20 mouse cellular contexts compared by ENCODE assay signal in the genomic region with DNA sequence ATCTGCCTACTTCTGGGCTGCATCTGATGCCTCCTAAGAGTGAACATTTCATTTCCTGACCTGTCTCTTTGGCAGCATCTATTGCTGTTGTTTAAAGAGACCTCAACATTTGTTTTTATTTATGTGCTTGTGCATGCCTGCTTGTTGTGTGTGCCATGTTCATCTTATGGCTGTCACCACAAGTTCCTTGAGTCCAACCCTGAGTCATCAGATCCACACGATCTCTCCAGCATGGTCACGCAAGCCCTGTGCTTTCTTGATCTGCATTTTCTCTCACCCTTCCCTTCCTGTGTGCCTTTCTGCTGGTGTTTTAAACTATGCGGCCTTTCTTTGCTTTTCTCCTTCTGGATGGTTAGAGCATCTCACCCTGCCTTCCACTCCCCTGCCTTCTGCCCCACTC. TPM values are rescaled to one million over a fixed set of nuclear protein-coding genes. Genes with fewer than 3 reads are reported as not detected.
DNase-seq lines count a peak whose midpoint lies in the region; ATAC-seq lines count a peak whose summit lies in the region.
"Had no signal": no experiment of that assay in that cellular context is flagged by ENCODE, and none has a peak within 500 bp of the region (broad histone marks: within the 10 kb centered on the region; RNA-seq: fewer than 3 reads in every experiment).

No protein-coding gene starts in this region.

- H3K4me1 ChIP-seq in embryonic facial prominence, embryonic 13.5 days: peaks cover 62% of the 10 kb centered on the region
- peaks cover 38% of the 10 kb centered on the region for H3K4me1 ChIP-seq in embryonic facial prominence, embryonic 10.5 days
- H3K4me1 ChIP-seq in liver, embryonic 13.5 days (replicated peaks): peaks cover 96% of the 10 kb centered on the region

- H3K4me2 ChIP-seq in embryonic facial prominence, embryonic 13.5 days: no peak overlapping the region
- H3K4me2 ChIP-seq in liver, embryonic 13.5 days: no peak overlapping the region
- H3K4me2 ChIP-seq: forebrain, embryonic 13.5 days; hindbrain, embryonic 14.5 days had no signal

- no peak overlapping the region for H3K27ac ChIP-seq in embryonic facial prominence, embryonic 13.5 days
- H3K27ac ChIP-seq in embryonic facial prominence, embryonic 10.5 days (replicated peaks): no peak overlapping the region
- H3K27ac ChIP-seq in liver, embryonic 13.5 days: no peak overlapping the region; the same call in 1 of the 2 replicates
- H3K27ac ChIP-seq: forebrain, embryonic 13.5 days; hindbrain, embryonic 10.5 days; hindbrain, embryonic 14.5 days had no signal

- no peak overlapping the region for H3K4me3 ChIP-seq in embryonic facial prominence, embryonic 13.5 days
- no peak overlapping the region for H3K4me3 ChIP-seq in embryonic facial prominence, embryonic 10.5 days
- H3K4me3 ChIP-seq in liver, embryonic 13.5 days (replicated peaks): no peak overlapping the region
- H3K4me3 ChIP-seq: forebrain, embryonic 13.5 days; heart, embryonic 10.5 days; hindbrain, embryonic 10.5 days had no signal

- H3K9me3 ChIP-seq in embryonic facial prominence, embryonic 13.5 days: no peaks in the 10 kb centered on the region
- no peaks in the 10 kb centered on the region for H3K9me3 ChIP-seq in embryonic facial prominence, embryonic 10.5 days
- H3K9me3 ChIP-seq in liver, embryonic 13.5 days (replicated peaks): no peaks in the 10 kb centered on the region
- H3K9me3 ChIP-seq: forebrain, embryonic 13.5 days; heart, embryonic 10.5 days; hindbrain, embryonic 10.5 days had no signal

- DNase-seq in embryonic facial prominence, embryonic 10.5 days (ENCODE audit: low spot score): no peak
- no peak for DNase-seq in liver, embryonic 13.5 days
- DNase-seq in liver (no peak), 416B (ENCODE audit: low read depth) (peak; percentile 58)
- DNase-seq in brain, adult 2 months (ENCODE audit: low read depth, low spot score): peak; percentile 23
- DNase-seq in right cerebral cortex, postnatal 10 days (ENCODE audit: low spot score in 2 of 2): no peak
- no peak for DNase-seq in embryo, embryonic 9.5 days (ENCODE audit: extremely low spot score)
- DNase-seq: adrenal gland, adult 8-10 months; adrenal gland, postnatal 36 days; cerebellum, adult 11 months; cerebellum, adult 8-10 months; cerebellum, postnatal 14 days; embryo, embryonic 11 days; forebrain, postnatal 0 days; gastrocnemius, postnatal 25 days had no signal

- H3K27me3 ChIP-seq in embryonic facial prominence, embryonic 13.5 days: no peaks in the 10 kb centered on the region
- no peaks in the 10 kb centered on the region for H3K27me3 ChIP-seq in embryonic facial prominence, embryonic 10.5 days (replicated peaks; ENCODE audit: low read depth, poor library complexity, severe bottlenecking)
- H3K27me3 ChIP-seq in liver, embryonic 13.5 days: no peaks in the 10 kb centered on the region
- H3K27me3 ChIP-seq: forebrain, embryonic 13.5 days had no signal

- 63% methylated on average over 3 of the region's 3 CpGs for WGBS in embryonic facial prominence, embryonic 13.5 days
- WGBS in embryonic facial prominence, embryonic 10.5 days: 81% methylated on average over 3 of the region's 3 CpGs
- WGBS in liver, embryonic 13.5 days (ENCODE audit: insufficient replicate concordance): 53% methylated on average over 3 of the region's 3 CpGs

- H3K36me3 ChIP-seq in embryonic facial prominence, embryonic 13.5 days: no peaks in the 10 kb centered on the region
- no peaks in the 10 kb centered on the region for H3K36me3 ChIP-seq in embryonic facial prominence, embryonic 10.5 days (replicated peaks)
- no peaks in the 10 kb centered on the region for H3K36me3 ChIP-seq in liver, embryonic 13.5 days
- H3K36me3 ChIP-seq: heart, embryonic 10.5 days; hindbrain, embryonic 10.5 days had no signal

- no peak for ATAC-seq in embryonic facial prominence, embryonic 13.5 days (ENCODE audit: insufficient number of reproducible peaks, insufficient read depth, low FRiP score, low TSS enrichment, low read depth)
- ATAC-seq in liver, embryonic 13.5 days (ENCODE audit: low read depth): no peak
- ATAC-seq: forebrain, postnatal 0 days had no signal

- H3K9ac ChIP-seq in embryonic facial prominence, embryonic 13.5 days: 0 out of 2 replicates have a peak overlapping the region, but pooled peaks have one; percentile 16
- H3K9ac ChIP-seq in liver, embryonic 13.5 days: 0 out of 2 replicates have a peak overlapping the region, but pooled peaks have one; percentile 37
- H3K9ac ChIP-seq: forebrain, embryonic 13.5 days; forebrain, postnatal 0 days; hindbrain, embryonic 14.5 days had no signal

RNA-seq across cellular contexts. Expression of a gene that starts 11.6 kb away (rescaled TPM):
- 11.2 and 12.0 TPM in 2 replicates for polyA plus RNA-seq in embryonic facial prominence, embryonic 13.5 days (2015; fragmentation: Nextera tagmentation; extraction: Ambion mirVana)
- 9.1 and 9.9 TPM in 2 replicates for polyA plus RNA-seq in embryonic facial prominence, embryonic 10.5 days (2016; fragmentation: Nextera tagmentation; extraction: Ambion mirVana)
- polyA plus RNA-seq in liver, embryonic 13.5 days (2015; fragmentation: Nextera tagmentation; extraction: Ambion mirVana): 9.2 and 10.5 TPM in 2 replicates

Comparison
In these comparisons a context has a peak if more than half of its experiments do, and no peak if none do; other contexts are left out.
1. DNase-seq: peak in 416B (single experiment) and brain, adult 2 months (single experiment); none in embryonic facial prominence, embryonic 10.5 days (single experiment), liver, embryonic 13.5 days (single experiment), liver (single experiment), right cerebral cortex, postnatal 10 days (0 of 2) and embryo, embryonic 9.5 days (single experiment).